Mouse (Mus musculus) gastrocnemius, postnatal 25 days (tissue): Measurements from ENCODE around the gene Zfp790. TPM values are rescaled to one million over a fixed set of nuclear protein-coding genes. Genes with fewer than 3 reads are reported as not detected.

Experiments used
- DNase-seq: peaks from one replicate; pipeline ENCODE4 v3.0.0; 2022
- long read RNA-seq, 2 experiments: library from polyadenylated mRNA; stranded (forward); transcript quantifications; one replicate each; pipeline ENCODE4 v2.0.0; 2021
- total RNA-seq, 2 experiments: library from RNA; stranded (reverse); gene quantifications; 1 replicate in 1 of 2; 2 replicates in 1 of 2; pipeline ENCODE4 v1.2.3; 2021

The Zfp790 gene
- total RNA-seq = 1 to 10 TPM; 7.5 to 8.3 TPM
- long read RNA-seq, experiment 1, partial matches to known transcripts = 1 of 3 reads
- long read RNA-seq, experiment 1, other reads (novel, unspliced or antisense) = 2 of 3 reads
- long read RNA-seq, experiment 2, partial matches to known transcripts = 0 of 6 reads
- long read RNA-seq, experiment 2, other reads (novel, unspliced or antisense) = 2 of 6 reads

DNA sequence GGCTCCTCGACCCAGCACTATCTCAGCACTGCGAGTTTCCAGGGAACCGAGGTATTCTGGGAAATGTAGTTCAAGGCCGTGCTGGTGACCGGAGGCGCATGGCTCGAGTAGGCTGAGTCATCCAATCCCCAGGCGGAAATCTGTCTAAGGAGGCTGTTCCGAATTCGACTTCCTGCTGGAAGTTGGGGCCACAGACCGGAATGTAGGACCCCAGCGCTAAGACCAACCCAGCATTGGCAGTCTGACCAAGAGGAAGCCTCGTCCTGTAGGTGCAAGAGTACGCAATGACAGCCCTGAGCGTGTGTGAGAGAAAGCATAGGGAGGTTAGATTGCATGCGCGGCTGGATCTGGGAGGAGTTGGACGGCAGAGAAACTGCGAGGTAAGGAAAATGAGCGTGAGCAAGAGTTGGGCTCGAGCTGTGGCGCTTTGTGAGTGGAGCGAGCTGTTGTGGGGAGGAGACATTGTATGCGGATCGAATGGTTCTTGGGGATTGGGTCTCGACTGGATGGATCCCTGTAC, at the start of gene Zfp790:
Gene Zfp790, plus strand, starts transcription at position 205 of the 520 bp plus-strand sequence.
- DNase-seq = peak; percentile 88

DNA sequence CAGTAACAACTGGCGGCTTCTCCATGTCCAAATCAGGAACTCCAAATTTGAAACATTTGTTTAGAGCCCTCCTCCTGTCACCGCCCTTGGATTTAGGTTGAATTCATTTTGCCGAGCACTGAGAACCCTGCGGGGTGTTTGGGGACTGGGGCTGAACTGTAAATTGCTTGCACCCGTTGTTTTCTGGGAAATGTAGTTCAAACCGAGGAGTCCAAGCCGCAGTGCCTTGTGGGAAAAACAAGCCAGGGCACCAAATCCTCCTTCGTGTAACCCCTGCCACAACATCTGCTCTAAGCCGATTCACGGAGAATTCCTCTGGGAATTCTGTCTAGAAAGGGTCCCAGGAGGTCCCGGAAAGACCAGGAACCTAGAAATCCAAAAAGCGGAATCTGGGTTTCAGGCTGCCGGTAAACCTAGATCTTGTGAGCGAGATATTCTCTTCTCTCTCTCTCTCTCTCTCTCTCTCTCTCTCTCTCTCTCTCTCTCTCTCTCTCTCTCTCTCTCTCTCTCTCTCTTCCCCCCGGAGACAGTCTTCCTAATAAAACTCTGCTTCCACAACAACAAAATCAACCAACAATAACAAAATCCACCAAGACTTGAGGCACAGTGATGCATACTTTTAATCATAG, 48.7 kb upstream of the Zfp790 start:
- peak; percentile 83 for DNase-seq

DNA sequence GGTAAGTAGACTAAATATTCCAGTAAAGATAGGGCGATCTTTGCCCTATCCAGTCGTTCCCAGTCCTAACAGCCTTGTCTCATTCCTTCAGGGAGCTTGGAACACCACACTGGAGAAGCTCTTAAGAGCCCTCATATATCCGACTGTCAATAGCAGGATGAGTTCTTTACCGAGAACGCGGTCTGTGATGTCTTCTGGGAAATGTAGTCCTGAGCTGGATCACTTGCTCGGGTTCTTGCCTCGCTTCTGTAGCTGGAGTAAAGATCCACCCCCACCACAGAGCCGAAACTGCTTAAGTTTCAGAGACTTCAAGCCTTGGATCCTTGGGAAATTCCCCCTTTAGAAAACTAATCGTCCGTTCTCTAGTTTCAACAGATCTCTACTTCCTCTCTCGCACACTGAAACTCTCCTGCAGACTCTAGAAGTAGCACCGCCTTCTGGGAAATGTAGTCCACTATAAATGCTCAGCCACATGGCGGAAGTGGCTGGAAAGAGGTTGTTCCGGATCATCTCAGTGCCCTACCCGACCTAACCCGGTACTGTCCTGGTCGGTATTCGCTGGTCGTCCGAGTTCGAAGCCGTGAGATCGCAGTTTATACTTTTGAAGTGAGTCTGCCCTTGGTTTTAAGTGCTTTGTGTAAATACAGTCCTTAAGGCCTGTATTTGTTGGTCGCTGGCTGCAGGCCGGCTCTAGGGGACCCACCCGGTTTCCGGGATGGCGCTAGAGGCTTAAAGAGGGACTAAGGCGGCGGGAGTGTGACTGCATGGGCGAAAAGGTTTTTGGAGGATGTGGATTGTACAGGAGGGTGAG, 47.6 kb upstream of the Zfp790 start, which contains the start of gene Zfp84:
Gene Zfp84, plus strand, starts transcription at position 463 of the 811 bp plus-strand sequence.
- peak; percentile 88 for DNase-seq

DNA sequence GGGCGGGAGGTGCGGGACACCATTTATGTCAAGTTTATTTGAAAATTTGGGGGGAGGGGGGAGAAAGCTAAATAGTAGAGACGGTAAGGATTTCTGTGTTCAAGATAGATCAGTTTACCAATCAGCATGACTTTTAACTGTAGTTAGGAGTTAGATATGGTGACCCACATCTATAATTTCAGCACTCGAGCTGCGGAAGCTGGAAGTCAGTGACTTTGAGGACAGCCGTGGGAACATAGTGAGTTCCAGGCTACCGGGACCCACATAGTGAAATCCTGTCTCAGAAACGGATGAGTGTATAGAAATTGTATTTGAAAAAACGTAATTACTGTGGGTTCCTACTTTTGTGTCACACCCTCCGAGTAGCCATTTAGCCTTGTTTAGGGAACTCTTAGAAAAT, 46.9 kb upstream of the Zfp790 start:
- DNase-seq = no peak

DNA sequence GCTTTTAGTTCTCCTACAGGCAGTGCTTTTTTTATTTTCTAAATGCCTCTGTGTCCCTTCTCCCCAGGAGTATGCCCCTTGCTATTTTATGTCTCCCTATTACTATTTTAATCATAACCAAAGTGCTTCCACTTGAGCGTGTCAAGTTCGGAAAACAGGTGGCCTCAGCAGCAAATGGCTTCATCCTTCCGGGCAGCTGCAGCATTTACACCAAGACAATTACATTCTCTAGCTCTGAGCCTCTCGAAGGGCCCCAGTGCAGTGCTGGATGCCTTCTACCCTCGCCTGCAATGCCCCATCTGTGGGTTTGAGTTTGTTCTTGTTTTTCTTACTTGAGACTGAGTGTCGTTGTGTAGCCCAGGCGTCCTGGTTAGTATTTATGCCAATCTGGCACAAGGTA, 42.4 kb upstream of the Zfp790 start:
- no peak for DNase-seq

DNA sequence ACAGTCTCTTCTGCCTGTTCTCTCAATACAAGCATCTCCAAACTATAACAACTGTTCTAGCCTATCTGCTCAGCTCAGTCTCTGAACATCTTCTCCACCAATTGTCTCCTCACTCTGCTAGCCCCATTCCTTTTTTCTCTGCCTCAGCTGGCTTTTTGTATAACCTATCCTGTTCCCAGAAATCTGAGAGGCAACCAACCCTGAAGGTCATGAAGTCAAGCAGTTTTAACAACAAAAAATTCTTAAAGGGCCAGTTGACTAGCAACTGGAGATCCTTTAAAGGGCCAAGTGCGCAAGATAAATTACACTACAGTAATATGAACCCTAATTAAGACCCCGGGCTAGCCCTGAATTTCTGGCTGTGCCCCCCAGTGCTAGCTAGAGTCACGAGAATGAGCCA, 41.5 kb upstream of the Zfp790 start:
- DNase-seq = no peak

DNA sequence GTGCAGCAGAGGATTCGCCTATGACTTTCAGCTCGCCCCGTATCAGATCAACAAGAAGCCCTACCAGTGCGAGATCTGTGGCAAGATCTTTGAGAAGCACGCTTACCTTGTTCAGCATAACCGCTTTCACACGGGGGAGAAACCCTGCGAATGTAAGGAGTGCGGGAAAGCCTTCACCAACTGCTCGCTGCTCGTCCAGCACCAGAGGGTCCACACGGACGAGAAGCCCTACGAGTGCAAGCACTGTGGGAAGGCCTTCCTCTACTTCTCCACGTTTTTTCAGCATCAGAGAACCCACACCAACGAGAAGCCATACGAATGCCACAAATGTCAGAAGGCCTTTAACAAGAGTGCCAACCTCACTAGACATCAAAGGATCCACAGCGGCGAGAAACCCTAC, 39.3 kb upstream of the Zfp790 start:
- DNase-seq = no peak

DNA sequence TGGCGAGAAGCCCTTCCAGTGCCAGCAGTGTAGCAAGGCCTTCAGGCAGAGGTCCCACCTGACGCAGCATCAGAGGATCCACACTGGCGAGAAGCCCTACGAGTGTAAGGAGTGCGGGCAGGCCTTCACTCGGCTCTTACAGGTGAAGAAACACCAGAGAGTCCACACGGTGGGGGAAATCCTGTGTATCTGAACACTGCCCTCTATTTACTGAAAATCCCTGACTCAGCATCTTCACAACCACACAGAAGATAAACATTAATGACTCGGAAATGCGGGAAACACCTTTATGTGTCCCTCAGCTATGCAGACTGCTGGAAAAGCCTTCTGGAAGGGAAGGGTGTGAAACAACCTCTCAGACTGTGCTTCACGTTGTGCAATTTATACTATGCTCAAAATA, 38.5 kb upstream of the Zfp790 start:
- DNase-seq = no peak

DNA sequence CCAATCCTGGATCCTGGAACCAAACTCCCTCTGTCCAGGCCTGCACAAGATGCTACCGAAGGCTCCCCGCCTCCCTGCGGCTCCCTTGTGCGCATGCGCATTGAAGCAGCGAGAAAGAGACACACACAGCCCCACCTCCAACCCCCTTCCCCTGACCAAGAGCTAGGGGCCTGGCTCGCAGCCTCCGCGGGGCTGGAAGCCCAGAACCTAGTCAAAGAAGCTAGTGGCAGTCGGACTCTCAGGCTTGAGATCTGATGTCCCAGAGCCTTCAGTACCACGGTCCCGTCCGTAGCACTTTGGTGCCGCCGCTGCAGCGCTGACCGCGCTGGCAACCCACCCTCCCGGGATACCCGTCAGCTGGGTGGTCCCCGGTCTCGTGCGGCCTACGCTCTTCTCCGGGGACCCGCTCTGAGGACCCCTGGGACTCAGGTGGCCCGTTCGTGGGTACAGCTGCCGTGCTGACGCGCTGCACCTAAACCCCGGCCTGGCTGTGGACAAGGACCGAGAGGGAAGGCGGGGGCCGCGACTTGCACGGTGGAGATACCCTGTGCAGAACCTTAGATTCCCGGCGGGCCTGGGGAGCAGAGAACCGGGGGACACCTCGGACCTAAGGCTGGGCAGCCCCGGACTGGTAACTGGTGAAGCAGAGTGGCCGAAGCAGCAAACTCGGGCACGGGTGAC, 31.9 kb upstream of the Zfp790 start, which contains the start of gene Zfp30:
Gene Zfp30, plus strand, starts transcription at position 128 of the 681 bp plus-strand sequence.
- peak; percentile 85 for DNase-seq

DNA sequence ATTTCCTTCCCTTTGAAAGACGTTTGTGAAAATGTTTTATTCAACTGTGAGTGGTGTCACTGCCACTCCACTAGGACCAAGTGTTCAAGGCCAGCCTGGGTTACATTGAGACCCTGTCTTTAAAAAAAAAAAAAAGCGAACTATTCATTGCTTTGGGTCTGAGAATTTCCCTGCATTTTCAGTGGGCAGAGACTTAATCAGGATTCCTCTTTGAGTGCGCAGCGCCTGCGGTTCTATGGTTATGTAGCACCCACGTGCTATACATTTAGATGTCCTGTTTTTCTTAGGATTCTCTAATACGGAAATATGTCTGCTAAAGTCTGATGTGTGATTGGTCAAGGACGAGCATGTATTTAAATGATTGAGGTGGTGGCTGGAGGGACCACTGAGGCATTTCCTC, 30.9 kb upstream of the Zfp790 start:
- DNase-seq = no peak

DNA sequence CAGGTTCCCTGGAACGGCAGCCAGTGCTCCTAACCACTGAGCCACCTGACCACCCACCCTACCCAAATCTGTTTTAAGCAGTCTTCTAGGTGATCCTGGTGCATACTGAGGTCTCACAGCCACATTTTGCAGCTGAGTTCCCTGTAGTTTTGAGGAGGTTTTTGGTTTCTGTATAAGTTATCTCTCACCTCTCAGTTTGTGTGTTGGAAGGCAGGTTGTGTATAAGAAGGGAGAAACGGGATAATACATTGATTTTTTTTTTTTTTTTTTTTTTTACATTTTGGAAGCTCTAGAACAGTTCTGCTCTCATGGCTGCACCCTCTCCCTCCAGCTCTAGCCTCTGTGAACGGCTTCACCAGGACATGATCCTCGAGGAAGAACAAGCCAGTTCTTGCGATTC, 30.0 kb upstream of the Zfp790 start:
- DNase-seq = no peak

DNA sequence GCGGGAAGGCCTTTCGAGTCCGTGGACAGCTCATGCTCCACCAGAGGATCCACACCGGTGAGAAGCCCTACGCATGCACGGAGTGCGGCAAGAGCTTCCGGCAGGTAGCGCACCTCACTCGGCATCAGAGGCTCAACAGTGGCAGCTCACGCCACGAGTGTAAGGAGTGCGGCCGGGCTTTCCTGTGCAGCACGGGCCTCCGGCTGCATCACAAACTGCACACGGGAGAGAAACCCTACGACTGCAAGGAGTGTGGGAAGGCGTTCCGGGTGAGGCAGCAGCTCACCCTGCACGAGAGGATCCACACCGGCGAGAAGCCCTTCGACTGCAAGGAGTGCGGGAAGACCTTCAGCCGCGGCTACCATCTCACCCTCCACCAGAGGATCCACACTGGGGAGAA, 23.0 kb upstream of the Zfp790 start:
- no peak for DNase-seq

DNA sequence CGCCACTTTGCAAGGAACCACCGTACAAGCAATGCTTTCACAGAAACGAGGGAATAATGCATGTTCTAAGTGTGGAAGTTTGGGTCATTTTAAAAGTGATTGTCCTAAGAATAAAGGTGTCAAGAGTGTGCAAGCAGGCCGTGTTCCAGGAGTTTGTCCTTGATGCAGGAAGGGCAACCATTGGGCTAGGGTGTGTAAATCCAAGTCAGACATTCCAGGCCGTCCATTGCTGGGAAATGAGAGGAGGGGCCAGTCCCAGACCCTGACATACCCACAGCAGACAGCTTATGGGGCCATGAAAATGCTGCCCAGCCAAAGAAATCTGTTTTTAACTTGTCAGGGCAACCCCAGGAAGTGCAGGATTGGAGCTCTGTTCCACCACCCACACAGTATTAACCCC, 8.9 kb upstream of the Zfp790 start:
- no peak for DNase-seq

DNA sequence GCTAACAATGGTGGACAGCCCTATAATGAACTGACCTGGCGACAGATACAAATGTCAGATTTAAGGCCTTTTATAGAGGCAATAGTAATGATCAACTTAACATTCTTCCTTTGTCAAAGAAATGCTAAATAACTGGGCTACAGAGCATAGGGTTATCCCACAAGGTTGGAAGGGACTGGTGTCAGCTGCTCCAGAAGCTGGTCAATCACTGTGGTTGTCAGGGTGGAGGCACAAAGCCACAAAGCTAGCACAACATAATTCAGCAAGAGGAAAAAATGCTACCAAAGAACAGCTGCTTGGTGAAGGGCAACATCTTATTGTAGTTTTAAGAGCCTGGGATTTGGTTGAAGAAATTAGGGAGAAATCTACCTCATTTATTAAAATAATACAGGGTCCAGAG, 3.7 kb upstream of the Zfp790 start:
- DNase-seq = no peak

DNA sequence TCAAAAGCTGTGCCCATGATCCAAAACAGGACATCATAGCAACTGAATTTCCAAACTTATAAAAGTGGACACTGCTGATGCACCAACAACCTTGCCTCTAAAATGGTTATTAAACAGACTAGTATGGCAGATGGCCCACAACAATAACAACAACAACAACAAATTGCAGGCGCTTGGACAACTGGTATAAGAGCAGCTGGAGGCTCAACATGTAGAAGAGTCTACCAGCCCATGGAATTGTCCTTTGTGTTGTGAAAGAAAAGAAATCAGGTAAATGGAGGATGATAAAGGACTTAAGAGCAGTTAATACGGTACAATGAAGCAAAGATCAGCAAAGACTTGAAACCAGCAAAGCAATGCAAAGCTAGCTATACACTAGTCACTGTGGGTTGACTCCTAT, 1.5 kb upstream of the Zfp790 start:
- DNase-seq = no peak

DNA sequence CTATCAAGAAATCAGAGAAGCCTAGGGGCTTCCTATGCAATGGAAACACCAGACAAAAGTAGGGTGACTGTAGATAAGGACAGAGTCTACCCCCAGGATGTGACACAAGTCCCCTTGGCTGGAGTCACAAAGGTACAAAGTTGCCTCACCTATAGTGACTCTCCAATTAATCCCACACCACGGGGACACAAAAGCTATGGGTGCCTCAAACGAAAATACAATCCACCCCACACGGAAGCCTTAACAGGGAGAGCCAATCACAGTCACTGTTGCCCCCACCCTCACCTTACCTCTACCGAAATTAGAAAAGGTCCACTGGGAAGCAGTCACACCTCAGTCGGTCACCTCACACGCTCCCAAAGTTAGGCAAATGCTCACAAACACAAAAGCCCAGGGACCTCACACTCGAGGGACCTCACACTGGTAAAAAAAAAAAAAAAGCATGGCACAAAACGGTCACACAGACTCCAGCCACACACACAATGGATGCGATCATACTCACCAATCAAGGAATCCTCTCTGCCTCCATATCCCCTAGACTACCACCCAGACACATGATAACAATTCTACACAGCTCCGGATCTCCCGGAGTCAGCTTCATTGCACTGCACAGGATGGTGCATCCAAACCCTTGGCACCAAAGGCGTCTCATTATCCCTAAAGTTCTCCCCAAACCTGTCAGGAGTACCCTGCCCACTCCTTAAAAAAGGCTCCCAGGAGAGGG, 691 bp upstream of the Zfp790 start:
- no peak for DNase-seq

DNA sequence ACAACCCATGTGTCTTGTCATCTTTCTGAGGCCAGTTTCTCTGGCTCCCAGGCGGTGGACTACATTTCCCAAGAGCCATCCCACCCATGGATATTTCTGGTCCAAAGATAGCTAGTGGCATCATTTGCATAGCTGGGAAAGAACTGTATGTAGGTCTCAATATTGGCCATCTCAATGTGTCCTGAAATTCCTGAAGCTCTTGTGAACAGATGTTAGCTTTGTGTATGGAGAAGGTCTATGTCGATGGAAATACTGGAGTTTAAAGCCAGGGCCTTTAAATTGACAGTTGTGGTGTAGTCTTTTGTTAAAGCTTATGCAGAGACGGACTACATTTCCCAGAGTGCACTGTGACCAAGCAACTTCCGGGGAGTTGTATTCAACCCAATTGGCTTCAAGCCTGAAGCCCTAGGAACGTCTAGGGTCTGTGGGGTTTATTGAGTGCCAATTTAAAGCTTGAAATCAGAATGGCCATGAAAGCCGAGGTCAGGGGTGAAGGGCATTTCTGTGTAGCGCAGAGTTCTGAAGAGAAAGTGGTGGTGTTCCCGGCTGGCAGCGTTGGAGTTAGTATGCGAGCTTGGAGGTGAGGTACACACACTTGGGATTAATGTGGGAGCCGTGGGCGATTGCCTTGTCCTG, 2.8 kb downstream of the Zfp790 start:
- DNase-seq = peak; percentile 44

DNA sequence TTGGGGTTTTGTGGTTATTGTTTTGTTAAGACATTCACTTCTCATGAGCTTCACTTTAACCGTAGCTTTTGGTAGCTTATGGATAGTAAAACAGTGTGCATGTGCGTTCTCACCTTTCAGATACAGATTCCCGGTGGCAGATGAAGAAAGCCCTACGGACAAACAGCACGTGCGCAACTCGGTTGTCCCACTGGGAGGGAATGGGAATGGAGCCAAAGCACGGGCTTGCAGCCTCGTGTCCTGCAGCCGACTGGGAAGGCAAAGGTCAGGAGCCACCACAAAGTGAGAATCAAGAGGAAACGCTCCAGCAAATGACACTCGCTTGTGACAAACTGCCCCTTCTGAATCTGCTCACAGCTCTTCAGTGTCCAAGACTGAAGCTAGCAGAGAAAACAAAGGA, 12.1 kb downstream of the Zfp790 start:
- no peak for DNase-seq

DNA sequence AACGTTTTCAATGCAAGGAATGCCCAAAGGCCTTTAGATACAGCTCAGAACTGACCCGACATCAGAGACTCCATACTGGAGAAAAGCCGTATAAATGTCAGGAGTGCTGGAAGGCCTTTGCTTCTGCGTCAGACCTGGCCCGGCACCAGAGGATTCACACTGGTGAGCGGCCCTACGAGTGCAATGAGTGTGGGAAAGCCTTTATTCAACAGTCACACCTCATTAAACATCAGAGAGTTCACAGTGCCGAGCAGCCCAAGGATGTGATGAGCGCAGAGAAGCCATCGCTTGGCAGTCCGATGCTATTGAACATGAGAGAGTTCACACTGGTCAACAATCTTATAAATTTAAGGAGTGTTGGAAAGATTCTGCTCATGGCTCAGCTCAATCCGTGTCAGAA, 13.9 kb downstream of the Zfp790 start:
- DNase-seq = no peak

DNA sequence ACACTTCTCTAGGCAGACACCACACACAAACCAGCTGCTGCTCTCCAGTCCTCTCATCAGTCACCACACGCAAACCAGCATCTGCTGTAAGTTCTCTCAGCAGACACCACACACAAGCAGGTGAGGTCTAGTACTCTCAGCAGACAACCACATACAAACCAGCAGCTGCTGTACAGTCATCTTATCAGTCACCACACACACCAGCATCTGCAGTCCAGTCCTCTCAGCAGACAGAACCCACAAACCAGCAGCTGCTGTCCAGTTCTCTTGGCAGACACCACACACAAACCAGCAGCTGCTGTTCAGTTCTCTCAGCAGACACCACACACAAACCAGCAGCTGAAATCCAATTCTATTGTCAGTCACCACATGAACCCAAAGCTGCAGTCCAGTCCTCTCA, 20.9 kb downstream of the Zfp790 start:
- no peak for DNase-seq

DNA sequence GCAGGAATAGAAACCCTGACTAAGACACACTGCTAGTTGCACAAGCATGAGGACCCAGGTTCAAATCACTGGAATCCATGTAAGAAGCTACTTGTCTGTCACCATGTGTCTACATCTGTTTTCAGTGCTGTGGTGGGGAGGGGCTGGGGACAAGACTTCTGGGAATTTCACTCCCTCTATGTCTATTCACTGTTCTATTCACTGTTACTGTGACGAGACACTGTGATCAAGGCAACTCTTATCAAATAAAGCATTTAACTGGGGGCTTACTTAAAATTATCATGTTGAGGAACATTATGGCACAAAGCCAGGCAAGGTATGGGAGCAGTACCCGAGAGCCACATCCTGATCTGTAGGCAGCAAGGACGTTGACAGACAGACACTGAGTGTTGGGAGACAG, 23.3 kb downstream of the Zfp790 start:
- DNase-seq = no peak
